ENCODE assay signal across 8 mouse cellular contexts in genomic region chr2:25193330-25193770, GRCm38 (mm10). TPM values are rescaled to one million over a fixed set of nuclear protein-coding genes. Genes with fewer than 3 reads are reported as not detected.
DNase-seq lines count a peak whose midpoint lies in the region; ATAC-seq and TF ChIP-seq lines count a peak whose summit lies in the region.

No protein-coding gene starts in this region.

- no peaks in the 10 kb centered on the region for H3K9me3 ChIP-seq in hindbrain, embryonic 14.5 days (ENCODE audit: control insufficient read depth, low read length)

- H3K27ac ChIP-seq in hindbrain, embryonic 14.5 days = no peak overlapping the region

- ATAC-seq in Patski = peak; percentile 70
- ATAC-seq in hindbrain, embryonic 14.5 days (ENCODE audit: low FRiP score) = peak; percentile 76

- in situ Hi-C loops in Patski (cut with MboI; ENCODE audit: low pct_unique_long_range_greater_than_20kb) = no loop called here

- POLR2A ChIA-PET in Patski (lab: Charles Lee) = no interaction called here

- H3K4me3 ChIP-seq in hindbrain, embryonic 14.5 days (replicated peaks; ENCODE audit: low read length) = no peak overlapping the region

- H3K27me3 ChIP-seq in Patski = no peaks in the 10 kb centered on the region
- H3K27me3 ChIP-seq in hindbrain, embryonic 14.5 days (ENCODE audit: control insufficient read depth, insufficient read depth, low read length) = peaks cover 25% of the 10 kb centered on the region

- H3K4me2 ChIP-seq in hindbrain, embryonic 14.5 days (replicated peaks) = no peak overlapping the region

- H3K36me3 ChIP-seq in hindbrain, embryonic 14.5 days (replicated peaks; ENCODE audit: control insufficient read depth, insufficient read depth) = peaks cover 5% of the 10 kb centered on the region; the same call in 1 of the 2 replicates

- no peak overlapping the region for H3K9ac ChIP-seq in hindbrain, embryonic 14.5 days

- CTCF ChIA-PET in Patski (lab: Charles Lee) = interaction anchor here (1.1 to 2.2 kb wide), 6 partner anchors 10 to 77 kb away, joined by 3 to 25 read pairs (median 6); partner anchors contain the start of gene Nelfb

- WGBS in hindbrain, embryonic 14.5 days = 2% methylated on average over 6 of the region's 6 CpGs

- TF ChIP-seq CTCF in Patski (IDR thresholded peaks at IDR 0.05) = no peak

- DNase-seq in Patski (ENCODE audit: low read depth, low spot score) = no peak
- peak; percentile 87 for DNase-seq in cerebellum, adult 9-11 months
- peak; percentile 69 to 75 for DNase-seq in frontal cortex, postnatal 10 days (ENCODE audit: low spot score in 2 of 2)
- peak; percentile 90 for DNase-seq in hindbrain, embryonic 14.5 days (ENCODE audit: low spot score)
- DNase-seq in layer of hippocampus, postnatal 36 days = peak; percentile 78 to 81
- DNase-seq in lung, postnatal 4 days = peak; percentile 89 to 90
- peak; percentile 82 for DNase-seq in right cerebral cortex, adult 18-20 months
- DNase-seq in urinary bladder, postnatal 36 days (ENCODE audit: low spot score in 2 of 2) = peak; percentile 74 to 85

- no peaks in the 10 kb centered on the region for H3K4me1 ChIP-seq in hindbrain, embryonic 14.5 days (replicated peaks; ENCODE audit: control insufficient read depth, insufficient read depth, low read length)

RNA-seq across cellular contexts. Expression of gene Tor4a, which starts 3.3 kb away (rescaled TPM):
- 7.0 TPM for polyA plus RNA-seq in Patski (2021)
- 2.0 and 2.2 TPM in 2 replicates for polyA plus RNA-seq in hindbrain, embryonic 14.5 days (2014; fragmentation: Nextera tagmentation; extraction: Ambion mirVana)
- 1 to 10 TPM; 1.3 to 1.8 TPM for total RNA-seq in layer of hippocampus, postnatal 36 days (2021)

RNA-seq across cellular contexts. Expression of gene Nrarp, which starts 12.8 kb away (rescaled TPM):
- polyA plus RNA-seq in Patski (2021) = 0.12 TPM
- 15.6 and 19.9 TPM in 2 replicates for polyA plus RNA-seq in hindbrain, embryonic 14.5 days (2014; fragmentation: Nextera tagmentation; extraction: Ambion mirVana)
- 10 to 100 TPM; 21.3 to 21.5 TPM for total RNA-seq in layer of hippocampus, postnatal 36 days (2021)

RNA-seq across cellular contexts. Expression of gene Nelfb, which starts 17.9 kb away (rescaled TPM):
- polyA plus RNA-seq in Patski (2021) = 75.7 TPM
- 88.0 and 91.6 TPM in 2 replicates for polyA plus RNA-seq in hindbrain, embryonic 14.5 days (2014; fragmentation: Nextera tagmentation; extraction: Ambion mirVana)
- 10 to 100 TPM; 55.1 to 58.1 TPM for total RNA-seq in layer of hippocampus, postnatal 36 days (2021)

RNA-seq across cellular contexts. Expression of gene Stpg3, which starts 21.1 kb away (rescaled TPM):
- polyA plus RNA-seq in Patski (2021) = 0.06 TPM
- polyA plus RNA-seq in hindbrain, embryonic 14.5 days (2014; fragmentation: Nextera tagmentation; extraction: Ambion mirVana) = not detected in 2 replicates
- not detected for total RNA-seq in layer of hippocampus, postnatal 36 days (2021)

RNA-seq across cellular contexts. Expression of gene Fam166a, which starts 25.2 kb away (rescaled TPM):
- polyA plus RNA-seq in Patski (2021) = 0.32 TPM
- not detected in 2 replicates for polyA plus RNA-seq in hindbrain, embryonic 14.5 days (2014; fragmentation: Nextera tagmentation; extraction: Ambion mirVana)
- total RNA-seq in layer of hippocampus, postnatal 36 days (2021) = not detected

Comparison
In these comparisons a context has a peak if more than half of its experiments do, and no peak if none do; other contexts are left out.
1. RNA of gene Nrarp, which starts 12.8 kb away (polyA plus RNA-seq): 15.6 to 19.9 TPM in hindbrain, embryonic 14.5 days; 0.12 TPM in Patski (single experiment); every median in the first group is over 10 times any median in the second.